Mouse (Mus musculus) limb, embryonic 14.5 days (tissue): ENCODE results near the gene Acyp1. TPM values are rescaled to one million over a fixed set of nuclear protein-coding genes. Genes with fewer than 3 reads are reported as not detected.

Experiments
- ATAC-seq: fragments of 200-750 bp; cut with Nextera tagmentation; 2 replicates; pipeline ENCODE4 v1.8.0; 2017; ENCODE audit warnings: low read depth, moderate number of reproducible peaks, moderate TSS enrichment; ENCODE audit not compliant: low FRiP score
- DNase-seq: peaks from one replicate; pipeline ENCODE4 v3.0.0-alpha.2; 2015; ENCODE audit warnings: low spot score
- H3K27ac ChIP-seq: fragments of 300-500 bp; sonication (generic); replicated peaks from 2 replicates; pipeline ENCODE4 v1.5.1; 2014; ENCODE audit warnings: low read depth, mild to moderate bottlenecking, low read length, moderate library complexity, mixed read lengths
- H3K27me3 ChIP-seq: fragments of 300-500 bp; sonication (generic); 2 replicates; pipeline ENCODE4 v1.6.1; 2014; ENCODE audit warnings: low read length, mixed read lengths; ENCODE audit not compliant: control insufficient read depth, insufficient read depth
- H3K36me3 ChIP-seq: fragments of 300-500 bp; sonication (generic); 2 replicates; pipeline ENCODE4 v1.6.1; 2014; ENCODE audit warnings: mild to moderate bottlenecking, low read length, moderate library complexity, mixed read lengths; ENCODE audit not compliant: control insufficient read depth, insufficient read depth
- H3K4me1 ChIP-seq: fragments of 300-500 bp; sonication (generic); 2 replicates; pipeline ENCODE4 v1.6.1; 2014; ENCODE audit warnings: antibody characterized with exemption, low read length, mixed read lengths; ENCODE audit not compliant: control insufficient read depth, insufficient read depth
- H3K4me2 ChIP-seq: fragments of 300-500 bp; sonication (generic); replicated peaks from 2 replicates; pipeline ENCODE4 v1.6.1; 2014; ENCODE audit warnings: low read depth, mild to moderate bottlenecking, low read length, moderate library complexity; ENCODE audit not compliant: severe bottlenecking
- H3K4me3 ChIP-seq: fragments of 300-500 bp; sonication (generic); replicated peaks from 2 replicates; pipeline ENCODE4 v1.5.1; 2014; ENCODE audit warnings: low read length
- H3K9ac ChIP-seq: fragments of 300-500 bp; sonication (generic); 2 replicates; pipeline ENCODE4 v1.6.1; 2014; ENCODE audit warnings: mild to moderate bottlenecking, low read depth, low read length, moderate library complexity; ENCODE audit not compliant: severe bottlenecking
- H3K9me3 ChIP-seq: fragments of 300-500 bp; sonication (generic); 2 replicates; pipeline ENCODE4 v1.6.1; 2016; ENCODE audit warnings: low read length; ENCODE audit not compliant: control insufficient read depth
- POLR2A ChIP-seq: fragments of 200-500 bp; IDR thresholded peaks from 2 replicates; pipeline ENCODE4 v1.8.0; 2012; ENCODE audit warnings: inconsistent platforms, mild to moderate bottlenecking, moderate library complexity, borderline replicate concordance; ENCODE audit not compliant: insufficient read depth, insufficient read length; ENCODE audit errors: extremely low read depth
- WGBS: fragments of 180-500 bp; shearing (Covaris S2); extraction: QIAGEN DNeasy Blood & Tissue Kit; methylation state at CpG from one replicate; pipeline ENCODE4 v1.1.7; 2014; 5-methylcytosine and 5-hydroxymethylcytosine counted together
- polyA plus RNA-seq, 2 experiments: library from polyadenylated mRNA; depleted of rRNA in 1 of 2; stranded (reverse) in 1 of 2; unstranded in 1 of 2; fragments of >200 nt; fragmentation: Nextera tagmentation in 1 of 2; extraction: Ambion mirVana in 1 of 2; gene quantifications; 2 replicates each; pipeline versions ENCODE4 v1.2.1 to v1.2.3; 2012 to 2014

Gene Acyp1
- polyA plus RNA-seq, 2 experiments, result 32.3 to 40.6 TPM

DNA sequence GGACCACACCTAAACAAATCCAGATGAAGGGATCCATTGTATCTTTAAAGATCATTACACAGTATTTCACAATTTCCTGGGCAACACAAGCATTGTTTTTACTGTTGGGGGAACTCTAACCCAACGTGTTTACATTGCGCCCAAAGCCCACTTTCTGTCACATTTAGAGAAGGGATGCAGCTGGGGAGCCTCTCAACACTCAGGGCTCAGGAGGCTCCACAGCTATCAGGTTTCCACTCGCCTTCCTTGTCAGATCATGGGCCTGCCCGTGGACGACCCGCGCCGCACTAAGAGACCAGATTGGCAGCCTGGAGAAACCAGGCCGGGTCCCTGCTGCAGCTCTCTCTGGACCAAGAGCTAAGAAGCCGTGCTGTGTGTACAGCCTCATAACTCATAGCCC, 14.7 kb downstream of the Acyp1 start:
- H3K4me1 ChIP-seq, result 0 out of 2 replicates have a peak, but pooled peaks cover 2% of the 10 kb centered on the region
- no peaks in the 10 kb centered on the region for H3K9me3 ChIP-seq
- no peak for TF ChIP-seq POLR2A
- DNase-seq (no peak), ATAC-seq (no peak)
- H3K9ac ChIP-seq, result no peak overlapping the region
- H3K4me2 ChIP-seq, result no peak overlapping the region
- H3K27me3 ChIP-seq, result no peaks in the 10 kb centered on the region
- no peak overlapping the region for H3K4me3 ChIP-seq
- 72% methylated on average over 10 of the region's 10 CpGs for WGBS
- H3K36me3 ChIP-seq, result 0 out of 2 replicates have a peak, but pooled peaks cover 8% of the 10 kb centered on the region
- no peak overlapping the region for H3K27ac ChIP-seq

DNA sequence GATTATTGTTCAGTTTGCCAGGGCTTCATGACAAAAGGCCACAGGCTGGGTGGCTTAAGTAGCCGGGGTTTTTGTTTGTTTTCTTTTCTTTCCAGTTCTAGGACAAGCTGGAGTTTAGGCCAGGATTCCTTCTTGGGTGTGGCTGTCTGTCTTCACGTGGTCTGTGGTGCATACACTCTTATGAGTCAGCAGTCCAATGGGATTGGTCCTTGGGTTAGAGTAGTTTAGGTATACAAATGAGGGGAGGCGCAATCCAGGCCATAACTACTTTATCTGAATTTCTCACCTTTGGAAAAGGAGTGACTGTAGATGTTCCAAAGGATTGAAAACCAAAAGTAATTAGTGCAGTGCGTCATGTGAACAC, 16.4 kb downstream of the Acyp1 start:
- Histone ChIP-seq H3K27ac (no peak overlapping the region), H3K9me3 (no peaks in the 10 kb centered on the region), H3K4me3 (no peak overlapping the region), H3K36me3 (0 out of 2 replicates have a peak, but pooled peaks cover 8% of the 10 kb centered on the region), H3K9ac (no peak overlapping the region), H3K4me2 (no peak overlapping the region), H3K27me3 (no peaks in the 10 kb centered on the region), H3K4me1 (0 out of 2 replicates have a peak, but pooled peaks cover 2% of the 10 kb centered on the region)
- 81% methylated on average over 4 of the region's 4 CpGs for WGBS
- no peak for DNase-seq
- no peak for ATAC-seq
- TF ChIP-seq POLR2A, result no peak

DNA sequence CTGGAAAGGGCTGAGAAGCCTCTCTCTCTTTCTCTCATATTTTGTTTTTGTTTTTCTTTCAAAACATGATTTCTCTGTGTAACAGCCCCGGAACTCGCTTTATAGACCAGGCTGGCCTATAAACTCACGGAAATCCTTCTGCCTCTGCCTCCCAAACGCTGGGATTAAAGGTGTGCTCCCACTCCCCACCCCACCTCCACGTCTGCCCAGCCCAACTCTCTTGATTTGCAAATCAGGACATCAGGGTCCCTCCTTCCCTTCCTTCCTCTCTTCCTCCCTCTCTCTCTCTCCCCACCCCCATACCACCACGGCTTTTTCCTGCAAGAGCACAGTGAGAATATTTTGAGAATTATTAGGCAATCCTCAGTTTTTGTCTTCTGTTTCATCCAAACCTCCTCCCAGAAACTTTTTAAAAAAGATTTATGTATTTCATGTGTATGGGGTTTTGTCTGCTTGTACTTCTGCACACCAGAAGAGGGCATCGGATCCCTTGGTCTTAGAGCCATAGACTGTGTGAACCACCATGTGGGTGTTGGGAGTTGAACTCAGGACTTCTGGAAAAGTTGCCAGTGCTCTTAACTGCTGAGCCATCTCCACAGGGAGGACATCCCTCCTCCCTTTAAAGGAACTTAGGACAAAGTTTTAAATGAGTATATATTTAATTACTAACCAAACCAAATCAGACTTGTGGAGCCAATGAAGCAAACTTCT, 17.0 kb downstream of the Acyp1 start:
- no peak for TF ChIP-seq POLR2A
- no peak overlapping the region for H3K4me3 ChIP-seq
- DNase-seq, result no peak
- H3K27ac ChIP-seq, result no peak overlapping the region
- H3K27me3 ChIP-seq, result no peaks in the 10 kb centered on the region
- no peak overlapping the region for H3K9ac ChIP-seq
- H3K36me3 ChIP-seq, result 0 out of 2 replicates have a peak, but pooled peaks cover 8% of the 10 kb centered on the region
- no peak for ATAC-seq
- 74% methylated on average over 7 of the region's 7 CpGs for WGBS
- H3K4me2 ChIP-seq, result no peak overlapping the region
- peaks cover 3% of the 10 kb centered on the region; the same call in 1 of the 2 replicates for H3K4me1 ChIP-seq
- no peaks in the 10 kb centered on the region for H3K9me3 ChIP-seq

DNA sequence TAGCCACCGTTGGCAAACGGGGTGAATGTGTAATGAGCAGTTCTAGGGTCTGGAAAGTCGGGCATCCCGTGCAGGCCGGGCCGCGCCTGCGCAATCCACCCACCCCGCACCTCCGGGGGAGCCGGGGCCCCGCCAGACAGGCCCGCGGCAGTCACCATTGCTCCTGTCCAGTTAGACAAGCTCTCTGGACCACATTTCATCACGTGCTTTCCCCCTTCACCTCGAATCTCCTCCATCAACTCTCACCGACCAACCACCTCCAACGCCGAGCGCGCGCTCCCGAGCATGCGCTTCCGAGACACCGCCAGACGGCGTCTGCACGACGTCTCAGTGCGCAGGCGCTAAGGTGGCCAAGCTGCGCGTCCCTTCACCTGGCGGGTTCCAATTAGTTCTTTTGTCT, 17.9 kb downstream of the Acyp1 start, which contains the start of gene Mlh3:
Mlh3 (minus strand) TSS at position 281 of the 400 bp plus-strand sequence.
- peak; percentile 86 for DNase-seq
- H3K4me3 ChIP-seq, result peak within 1 kb of the TSS; percentile 44
- H3K36me3 ChIP-seq, result 0 out of 2 replicates have a peak, but pooled peaks cover 6% of the 10 kb centered on the region
- no peaks in the 10 kb centered on the region for H3K9me3 ChIP-seq
- ATAC-seq, result peak; percentile 88
- no peaks in the 10 kb centered on the region for H3K27me3 ChIP-seq
- H3K27ac ChIP-seq, result peak within 1 kb of the TSS; percentile 71
- peak within 1 kb of the TSS; percentile 57 for H3K4me2 ChIP-seq
- under 1% methylated on average over 29 of the region's 35 CpGs for WGBS
- peaks cover 12% of the 10 kb centered on the region for H3K4me1 ChIP-seq
- peak; percentile 81; the same call in 1 of the 2 replicates for TF ChIP-seq POLR2A
- peak within 1 kb of the TSS; percentile 63 for H3K9ac ChIP-seq

DNA sequence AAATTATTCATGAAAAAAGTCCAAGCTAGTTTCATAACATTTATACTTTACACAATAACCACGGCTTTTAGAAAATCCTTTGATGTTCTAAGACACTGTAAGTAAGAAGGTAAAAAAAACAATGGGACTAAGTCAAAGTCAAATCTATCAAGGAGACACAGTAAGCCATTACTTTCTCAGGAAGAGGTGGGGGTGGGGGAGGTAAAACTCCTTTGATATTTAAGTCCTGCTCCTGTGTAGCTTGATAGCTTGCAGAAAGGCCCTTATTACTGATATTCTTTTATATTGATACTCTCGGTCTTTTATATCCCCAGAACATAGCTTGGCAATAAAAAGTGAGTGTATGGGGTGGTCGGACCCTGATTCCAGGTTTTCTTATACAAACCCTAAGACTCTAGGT, 18.4 kb downstream of the Acyp1 start:
- Histone ChIP-seq H3K27ac (peak overlapping the region; percentile 71), H3K27me3 (no peaks in the 10 kb centered on the region), H3K4me2 (peak overlapping the region; percentile 57), H3K4me3 (peak overlapping the region; percentile 44), H3K9me3 (no peaks in the 10 kb centered on the region), H3K36me3 (0 out of 2 replicates have a peak, but pooled peaks cover 4% of the 10 kb centered on the region), H3K4me1 (peaks cover 16% of the 10 kb centered on the region), H3K9ac (peak overlapping the region; percentile 63)
- TF ChIP-seq POLR2A, result no peak
- DNase-seq, result no peak
- ATAC-seq, result 0 out of 2 replicates have a peak, but pooled peaks have one; percentile 4
- WGBS, result 34% methylated on average over 3 of the region's 3 CpGs
